Mouse (Mus musculus) B cell, adult 2 months (primary cell): Measurements from ENCODE around the gene Olfr596.
"Not testable (repeated sequence)": the region's sequence is repeated elsewhere in the genome, so short reads cannot be mapped to it uniquely, and the experiment has no call there.

ENCODE experiments used
- DNase-seq, 2 experiments: peaks; one replicate each; pipeline ENCODE4 v3.0.0; 2022

Gene Olfr596

DNA sequence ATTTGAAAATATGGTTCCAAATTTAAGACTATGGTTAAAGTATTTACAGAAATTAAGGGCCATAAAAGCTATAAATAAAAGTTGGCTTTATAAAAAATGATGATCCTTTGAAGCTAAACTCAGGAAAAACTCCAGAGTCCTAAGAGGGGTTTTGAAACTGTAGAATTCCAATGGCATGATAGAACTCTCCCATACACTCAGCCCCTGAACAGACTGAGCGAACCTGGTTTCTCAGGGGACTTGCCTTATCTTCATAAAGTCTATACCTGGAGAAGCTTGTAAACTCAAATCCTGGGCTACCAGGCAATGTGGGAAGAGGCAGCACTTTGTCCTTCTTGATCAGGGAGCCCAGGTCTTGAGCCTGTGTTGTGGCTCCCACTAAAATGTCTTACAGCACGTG, at the start of gene Olfr596:
Gene Olfr596 (plus strand): TSS at position 301 of the 400 bp plus-strand sequence.
- DNase-seq = not testable (repeated sequence)

DNA sequence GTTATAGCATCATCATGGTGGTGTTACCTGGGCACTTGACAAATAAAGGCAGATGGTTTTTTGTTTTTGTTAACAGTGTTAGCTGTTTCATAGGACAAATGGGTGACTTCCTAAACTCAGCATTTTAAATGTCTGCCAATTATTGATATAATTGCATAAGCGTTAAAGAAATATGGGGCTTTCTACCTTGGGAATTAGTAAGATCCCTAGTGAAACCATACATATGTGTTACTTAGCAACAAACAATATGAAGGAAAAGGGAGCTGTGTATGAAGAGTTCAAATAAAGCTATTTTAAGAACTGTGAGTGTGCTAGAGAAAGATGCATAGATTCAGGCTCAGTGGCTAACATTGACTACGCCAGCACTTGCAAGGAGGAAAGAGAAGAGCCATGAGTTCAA, 10.6 kb downstream of the Olfr596 start, which contains the start of gene Olfr597:
Gene Olfr597 (plus strand): TSS at position 301 of the 400 bp plus-strand sequence.
- not testable (repeated sequence) for DNase-seq

DNA sequence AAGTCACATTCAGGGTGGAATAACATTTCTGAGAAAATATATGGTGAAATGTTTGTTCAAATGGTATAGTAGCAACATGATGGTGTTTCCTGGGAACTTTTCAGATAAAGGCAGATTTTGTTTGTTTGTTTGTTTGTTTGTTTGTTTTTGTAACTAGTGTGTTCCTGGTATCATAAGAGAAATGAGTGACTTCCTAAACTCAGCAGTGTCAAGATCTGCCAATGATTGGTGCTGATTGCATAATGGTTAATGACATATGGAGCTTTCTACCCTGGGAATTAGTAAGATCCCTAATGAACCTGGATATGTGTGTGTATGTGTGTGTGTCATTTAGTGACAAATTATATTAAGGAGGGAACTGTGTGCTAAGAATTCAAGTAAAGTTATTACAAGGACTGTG, 17.8 kb downstream of the Olfr596 start, which contains the start of gene Olfr598:
Gene Olfr598 (plus strand): TSS at position 301 of the 400 bp plus-strand sequence.
- no peak for DNase-seq

- DNase-seq = no peak
These were observed 30.2 kb downstream of the Olfr596 start, which contains the start of gene Olfr599 for GRCm38 (mm10) chr7:103335617-103336016. Olfr599 (plus strand) TSS chr7:103335917.

DNA sequence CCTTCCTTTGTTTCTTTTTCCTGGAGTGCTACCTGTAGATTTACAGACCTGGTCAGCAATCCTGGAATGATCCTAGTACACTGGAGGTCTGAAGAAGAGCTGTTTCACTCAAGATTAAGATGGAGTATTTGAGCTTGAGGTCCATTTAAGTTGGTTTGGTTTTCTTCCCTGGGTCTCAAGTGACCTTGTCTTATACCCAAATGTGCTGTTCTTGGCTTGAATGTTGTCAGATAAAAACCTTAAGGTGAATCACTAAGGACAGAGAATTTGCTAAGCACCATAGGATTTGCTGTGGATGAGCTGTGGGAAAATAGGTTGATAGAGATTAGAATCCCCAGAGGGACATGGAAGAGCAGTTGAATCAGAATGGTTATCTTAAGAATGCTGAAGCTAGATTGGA, 44.1 kb downstream of the Olfr596 start, which contains the start of gene Olfr600:
Gene Olfr600 (minus strand): TSS at position 101 of the 400 bp plus-strand sequence.
- DNase-seq = no peak
